Mouse (Mus musculus) layer of hippocampus, adult 18-20 months (tissue): ENCODE measurements around the gene Ubqln1. TPM values are rescaled to one million over a fixed set of nuclear protein-coding genes. Genes with fewer than 3 reads are reported as not detected.

ENCODE experiments used
- DNase-seq, 2 experiments: peaks; one replicate each; pipeline ENCODE4 v3.0.0; 2022; ENCODE audit warnings: low spot score in 2 of 2
- long read RNA-seq: library from polyadenylated mRNA; stranded (forward); transcript quantifications from one replicate; pipeline ENCODE4 v2.0.0, GENCODE M21; 2021
- total RNA-seq, 2 experiments: library from RNA; stranded (reverse); gene quantifications; 2 replicates each; pipeline ENCODE4 v1.2.3; 2021

The Ubqln1 gene
- total RNA-seq, result 100 to 1,000 TPM; 154 to 159 TPM
- long read RNA-seq, transcript Ubqln1-201 (11 exons, 3,686 nt), result minor isoform, 79 of 227 reads
- long read RNA-seq, transcript Ubqln1-202 (10 exons, 3,561 nt), result major isoform, 125 of 227 reads
- long read RNA-seq, partial matches to known transcripts, result 12 of 227 reads
- long read RNA-seq, other reads (novel, unspliced or antisense), result 11 of 227 reads

DNA sequence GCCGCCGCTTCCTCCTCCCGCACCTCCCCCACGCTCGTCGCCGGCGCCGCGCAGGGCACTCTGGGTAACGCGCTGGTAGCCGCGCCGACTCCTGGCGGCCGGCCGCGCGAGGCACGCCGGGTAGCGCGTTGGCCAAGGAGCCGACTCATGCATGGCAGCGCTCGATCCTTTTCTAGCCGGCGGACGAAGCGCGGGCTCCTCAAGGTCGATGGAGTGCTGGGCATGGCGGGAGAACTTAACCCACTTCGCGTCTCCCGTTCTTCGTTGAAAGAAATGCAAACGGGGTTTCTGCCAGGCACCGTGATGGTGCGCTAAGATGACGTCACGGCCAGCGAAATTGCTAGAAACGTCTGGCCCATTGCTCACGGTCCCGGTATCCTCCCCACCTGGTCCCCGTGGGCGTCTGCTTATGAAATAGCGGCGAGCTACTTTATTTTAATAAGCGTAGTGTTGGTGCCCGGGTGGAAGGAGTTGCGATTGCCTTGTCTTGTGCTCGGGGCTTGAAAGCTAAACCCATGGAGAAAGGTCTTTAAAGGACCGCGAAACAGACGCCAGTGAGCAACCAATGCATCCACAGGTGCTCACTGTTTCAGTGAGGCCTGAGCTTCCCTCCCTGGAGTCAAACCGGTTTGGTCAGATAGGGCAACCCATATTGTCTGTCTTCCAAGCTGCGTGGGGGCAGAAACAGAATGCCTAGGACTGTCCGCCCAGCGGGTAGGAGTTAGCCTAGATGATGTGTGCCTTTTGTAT, at the start of gene Ubqln1:
Ubqln1 (minus strand) TSS at position 62 of the 750 bp plus-strand sequence.
- peak; percentile 87 to 93 for DNase-seq

GRCm38 (mm10) chr13:58263546-58263945, 48.1 kb upstream of the Ubqln1 start:
- DNase-seq, result no peak

- no peak for DNase-seq
Measured at GRCm38 (mm10) chr13:58261674-58262073, 46.2 kb upstream of the Ubqln1 start.

GRCm38 (mm10) chr13:58253268-58253667, 37.8 kb upstream of the Ubqln1 start:
- no peak for DNase-seq

- no peak for DNase-seq
Measured at GRCm38 (mm10) chr13:58248957-58249356, 33.5 kb upstream of the Ubqln1 start.

DNA sequence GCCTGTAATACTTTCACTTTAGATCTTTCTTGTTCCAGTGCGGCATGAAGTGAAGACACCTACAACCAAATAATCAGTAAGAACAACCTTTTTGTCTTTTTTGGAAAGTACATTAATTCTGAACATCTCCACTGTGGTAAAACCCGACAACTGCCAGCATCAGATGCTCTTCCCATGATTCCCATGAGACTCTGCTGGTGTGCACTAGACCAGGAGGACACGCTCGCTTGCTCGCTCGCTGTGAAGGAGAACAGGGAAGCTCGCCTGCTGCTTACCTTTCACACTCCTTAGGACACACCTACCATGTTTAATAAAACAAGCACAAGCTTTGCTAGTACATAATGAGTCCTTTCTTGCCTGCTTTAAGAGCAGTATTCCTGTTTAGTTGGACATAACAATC, 21.1 kb upstream of the Ubqln1 start:
- no peak for DNase-seq

DNA sequence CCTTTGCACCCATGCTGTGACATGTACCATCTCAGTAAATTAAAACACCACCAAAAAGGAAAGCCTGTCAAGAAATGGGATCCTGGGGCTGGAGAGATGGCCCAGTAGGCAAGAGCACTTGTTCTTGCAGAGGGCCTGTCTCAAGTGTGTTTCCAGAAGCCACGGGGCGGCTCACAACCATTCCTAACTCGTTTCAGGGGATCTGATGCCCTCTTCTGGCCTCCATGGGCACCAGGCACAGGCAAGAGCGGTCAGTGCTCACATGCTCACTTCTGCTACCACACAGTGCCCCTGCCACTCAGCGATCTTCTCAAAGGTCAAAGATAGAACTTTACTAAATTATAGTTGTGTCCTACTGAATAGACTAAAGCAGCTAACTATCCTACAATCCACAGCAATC, 17.2 kb upstream of the Ubqln1 start:
- DNase-seq, result peak in 1 of 2 experiments; percentile 44

DNA sequence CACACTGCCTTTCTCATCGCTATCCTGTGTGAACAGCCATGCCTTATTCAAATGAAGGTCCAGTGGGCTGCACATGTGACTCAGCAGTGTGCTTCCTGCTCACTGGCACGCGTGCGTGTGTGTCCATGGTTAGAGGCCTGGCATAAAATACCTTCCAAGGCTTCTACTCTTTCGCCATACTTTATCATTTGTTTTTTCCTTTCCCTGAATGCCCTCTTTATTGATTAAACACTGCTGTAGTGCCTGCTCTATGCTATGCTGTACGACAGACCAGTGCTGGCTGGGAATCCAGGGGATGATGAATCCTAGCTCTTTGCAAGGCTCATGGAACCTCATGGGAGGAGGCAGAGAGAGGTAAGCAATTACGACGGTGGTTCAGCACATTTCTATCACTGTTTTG, 16.6 kb upstream of the Ubqln1 start:
- no peak for DNase-seq

DNA sequence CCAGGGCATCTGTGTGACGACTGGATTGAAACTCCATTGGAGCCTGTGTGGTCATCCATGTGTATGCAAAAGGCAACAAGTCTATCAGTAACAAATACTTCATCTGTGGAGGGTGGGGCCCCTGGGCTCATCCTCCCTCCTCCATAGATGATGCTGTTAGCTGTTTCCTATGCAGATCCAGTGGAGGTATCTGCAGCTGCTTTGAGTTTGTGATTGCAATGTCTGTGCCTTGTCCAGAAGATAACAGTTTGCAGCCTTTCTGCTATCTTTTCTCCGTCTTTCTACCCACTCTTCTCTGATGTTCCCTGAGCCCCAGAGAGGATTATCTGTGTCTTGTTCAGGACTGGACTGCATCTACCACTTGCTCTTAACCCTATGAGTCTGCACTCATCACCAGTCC, 13.2 kb upstream of the Ubqln1 start:
- no peak for DNase-seq

DNA sequence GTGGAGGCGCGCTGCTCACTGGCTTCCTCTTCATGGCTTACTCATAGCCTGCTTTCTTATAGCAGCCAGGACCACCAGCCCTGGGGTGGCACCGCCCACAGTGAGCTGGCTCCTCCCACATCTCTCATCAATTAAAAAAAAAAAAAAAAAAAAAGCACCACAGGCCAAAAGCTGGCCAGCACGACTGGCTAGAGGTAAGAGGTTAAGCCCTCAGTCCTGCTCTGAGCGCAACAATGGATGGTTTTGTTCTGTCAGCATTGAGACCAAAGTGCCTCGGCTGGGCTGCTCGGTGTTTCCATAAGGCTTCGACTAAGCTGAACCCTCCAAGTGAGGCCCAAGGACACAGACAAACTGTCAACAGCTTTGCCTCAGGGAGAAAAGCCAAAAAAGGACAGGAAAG, 10.2 kb upstream of the Ubqln1 start:
- DNase-seq, result no peak

GRCm38 (mm10) chr13:58220206-58220605, 4.8 kb upstream of the Ubqln1 start:
- DNase-seq, result no peak

DNA sequence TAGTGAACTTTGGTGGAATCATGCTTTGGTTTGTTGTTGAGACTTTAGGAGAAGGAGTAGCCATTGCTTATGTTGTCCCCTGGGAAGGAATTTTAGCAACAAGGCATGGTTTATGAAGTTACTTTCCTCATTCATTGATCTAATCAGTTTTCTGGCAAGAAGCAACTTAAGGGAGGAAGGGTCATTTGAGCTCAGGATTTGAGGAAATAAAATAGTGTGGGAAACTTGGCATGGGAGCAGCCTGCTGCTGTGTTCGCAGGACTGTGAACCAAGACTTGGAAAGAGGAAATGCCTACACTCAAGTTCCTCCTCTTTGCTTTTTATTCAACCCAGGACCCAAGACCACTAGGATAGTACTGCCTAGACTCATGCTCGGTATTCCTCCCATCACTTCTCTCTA, 2.1 kb upstream of the Ubqln1 start:
- no peak for DNase-seq

GRCm38 (mm10) chr13:58216395-58216794, 942 bp upstream of the Ubqln1 start:
- DNase-seq, result no peak

- peak in 1 of 2 experiments; percentile 8 for DNase-seq
Measured at GRCm38 (mm10) chr13:58215253-58215591, 231 bp downstream of the Ubqln1 start.

DNA sequence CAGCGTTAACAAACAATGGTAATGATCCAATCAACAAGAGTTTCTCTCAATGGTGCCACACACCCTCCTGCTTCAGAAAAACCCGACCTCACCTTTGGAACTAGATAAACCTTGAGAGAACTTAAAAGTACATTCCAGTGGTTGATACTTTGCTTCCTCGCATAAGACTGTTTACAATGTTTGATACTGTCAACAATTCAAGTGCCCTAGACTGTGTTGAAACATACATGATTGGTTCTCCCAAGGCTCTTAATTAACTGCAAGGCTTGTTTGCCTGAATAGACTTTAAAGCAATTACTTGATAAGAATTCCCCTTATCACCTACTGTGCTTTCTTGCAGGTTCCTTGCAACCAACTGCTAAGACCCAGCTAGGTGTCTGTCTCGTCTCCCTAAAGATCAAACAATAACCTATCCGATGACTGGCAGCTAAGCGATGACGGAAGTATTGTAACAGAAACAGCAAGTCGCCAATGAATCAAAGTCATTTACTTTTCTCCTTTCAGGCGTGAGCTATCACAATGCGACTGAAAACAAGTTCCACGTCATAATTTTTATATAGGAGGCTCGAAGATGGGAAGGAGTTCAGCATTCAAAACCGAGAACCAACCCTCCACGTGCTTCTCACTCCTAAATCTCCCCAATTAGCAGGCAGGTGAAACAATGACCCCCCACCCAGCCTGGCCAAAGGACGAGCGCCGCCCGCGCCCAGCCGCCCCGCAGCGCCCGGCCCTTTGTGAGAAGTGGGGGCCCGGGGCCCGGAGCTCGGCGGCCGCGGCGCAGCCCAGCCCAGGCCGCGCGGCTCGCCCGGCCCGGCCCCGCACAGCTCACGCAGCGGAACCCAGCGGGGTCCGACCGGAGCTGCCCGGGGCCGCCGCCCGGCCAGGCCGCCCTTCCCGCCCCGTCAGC, 854 bp downstream of the Ubqln1 start:
- no peak for DNase-seq

- no peak for DNase-seq
Measured at GRCm38 (mm10) chr13:58213801-58214200, 1.7 kb downstream of the Ubqln1 start.

DNA sequence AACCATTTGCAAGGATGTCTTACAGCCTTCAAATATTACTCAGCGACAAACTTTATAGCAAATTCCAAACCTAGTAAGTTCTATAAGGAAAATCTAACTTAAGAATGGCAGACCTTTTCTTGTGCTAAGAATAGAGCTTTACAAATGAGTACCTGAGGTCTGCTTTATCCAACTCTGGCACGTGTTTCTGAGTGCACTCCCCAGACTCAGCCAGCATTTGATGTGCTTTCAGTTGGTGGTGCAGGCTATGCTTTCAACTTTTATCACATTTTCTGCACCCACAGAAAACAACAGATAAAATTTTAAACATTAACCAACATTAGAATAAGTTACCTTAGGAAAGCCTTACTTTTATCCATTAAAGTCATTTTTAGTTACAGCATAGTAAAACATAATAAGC, 2.9 kb downstream of the Ubqln1 start:
- no peak for DNase-seq

DNA sequence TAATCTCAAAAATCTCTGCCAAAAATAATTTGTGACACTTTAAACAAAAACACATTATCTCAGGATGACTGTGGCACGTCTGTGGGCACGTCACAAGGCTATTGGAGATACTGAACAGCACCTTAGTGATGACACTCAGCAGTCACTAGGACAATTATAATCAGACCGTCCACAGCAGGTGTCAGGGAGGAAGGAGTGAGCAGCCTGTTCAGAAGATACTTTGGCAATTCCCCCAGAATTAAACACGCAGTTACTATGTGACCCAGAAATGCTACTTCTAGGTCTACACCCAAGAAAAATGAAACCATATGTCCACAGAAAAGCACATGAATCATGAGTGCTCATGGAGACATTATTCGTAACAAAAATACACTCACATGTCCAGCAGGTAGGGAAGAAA, 5.0 kb downstream of the Ubqln1 start:
- peak in 1 of 2 experiments; percentile 29 for DNase-seq

- DNase-seq, result no peak
Measured at GRCm38 (mm10) chr13:58206084-58206483, 9.4 kb downstream of the Ubqln1 start.

DNA sequence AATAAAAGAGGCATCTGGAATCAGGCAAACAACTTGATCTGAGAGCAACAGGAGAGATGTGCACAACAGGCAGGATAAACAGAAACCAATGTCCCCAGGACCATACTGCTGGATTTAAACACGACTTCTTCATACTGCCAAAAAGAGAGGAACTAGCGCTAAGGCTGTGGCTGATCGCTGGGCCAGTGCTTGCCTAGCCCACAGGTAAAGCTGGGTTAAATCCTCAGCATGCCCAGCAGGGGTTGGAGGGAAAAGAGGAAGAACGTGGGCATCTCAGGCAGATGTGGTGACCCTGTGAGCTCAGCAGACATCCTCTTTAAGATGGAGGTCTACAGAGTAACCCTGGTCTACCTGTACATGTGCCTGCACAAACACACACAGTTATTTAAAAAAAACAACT, 10.5 kb downstream of the Ubqln1 start:
- no peak for DNase-seq

- no peak for DNase-seq
Measured at GRCm38 (mm10) chr13:58204202-58204601, 11.3 kb downstream of the Ubqln1 start.

DNA sequence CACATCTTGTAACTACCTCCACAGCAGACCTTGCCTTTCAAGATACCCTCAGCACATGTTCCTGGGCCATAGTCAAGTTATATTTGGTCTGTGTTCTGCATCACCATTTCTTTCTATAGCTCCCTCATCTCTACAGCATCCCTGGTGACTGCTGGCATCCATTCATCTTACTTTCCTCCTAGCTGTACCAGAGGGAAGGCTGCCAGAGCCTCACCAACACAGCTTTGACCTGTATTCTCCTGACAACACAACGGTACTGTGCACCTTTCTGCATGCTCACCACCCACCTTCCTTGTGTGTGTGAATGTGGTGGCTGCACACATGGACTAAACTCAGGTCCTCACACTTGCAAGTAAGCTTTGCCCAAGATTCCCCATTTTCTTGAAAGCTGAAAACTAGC, 12.6 kb downstream of the Ubqln1 start:
- no peak for DNase-seq
